8 mouse cellular contexts compared by ENCODE assay signal in genomic region chr3:63899309-63899695, GRCm38 (mm10). TPM values are rescaled to one million over a fixed set of nuclear protein-coding genes. Genes with fewer than 3 reads are reported as not detected.
DNase-seq lines count a peak whose midpoint lies in the region; ATAC-seq lines count a peak whose summit lies in the region.

Gene Plch1, minus strand, starts transcription at chr3:63899472.

- ATAC-seq in kidney, embryonic 14.5 days (ENCODE audit: low FRiP score, low TSS enrichment): peak; percentile 71
- no peak for ATAC-seq in liver, embryonic 16.5 days (ENCODE audit: low read depth)
- ATAC-seq in neural tube, embryonic 12.5 days (ENCODE audit: low FRiP score, low read depth): peak; percentile 80

- H3K4me3 ChIP-seq in kidney, embryonic 14.5 days (ENCODE audit: low read length): peak within 1 kb of the TSS; percentile 81
- H3K4me3 ChIP-seq in liver, embryonic 16.5 days (ENCODE audit: low read depth, low read length): peak within 1 kb of the TSS; percentile 54
- H3K4me3 ChIP-seq in neural tube, embryonic 12.5 days: peak within 1 kb of the TSS; percentile 84

- H3K4me2 ChIP-seq in kidney, embryonic 14.5 days (replicated peaks; ENCODE audit: low read depth, low read length): peak within 1 kb of the TSS; percentile 97
- peak within 1 kb of the TSS; percentile 80 for H3K4me2 ChIP-seq in liver, embryonic 16.5 days (ENCODE audit: low read depth, low read length)
- peak within 1 kb of the TSS; percentile 85 for H3K4me2 ChIP-seq in neural tube, embryonic 12.5 days (replicated peaks)

- peak within 1 kb of the TSS; percentile 85 for H3K27ac ChIP-seq in kidney, embryonic 14.5 days (ENCODE audit: low read depth, low read length)
- H3K27ac ChIP-seq in liver, embryonic 16.5 days (ENCODE audit: low read length): no peak within 1 kb of the TSS
- H3K27ac ChIP-seq in neural tube, embryonic 12.5 days: peak within 1 kb of the TSS; percentile 77

- H3K4me1 ChIP-seq in kidney, embryonic 14.5 days (ENCODE audit: control insufficient read depth, insufficient read depth, low read length): peaks cover 6% of the 10 kb centered on the region; the same call in 1 of the 2 replicates
- no peaks in the 10 kb centered on the region for H3K4me1 ChIP-seq in liver, embryonic 16.5 days (ENCODE audit: control insufficient read depth, low read depth, low read length)
- H3K4me1 ChIP-seq in neural tube, embryonic 12.5 days: peaks cover 29% of the 10 kb centered on the region

- H3K9me3 ChIP-seq in kidney, embryonic 14.5 days (ENCODE audit: control insufficient read depth, low read length): no peaks in the 10 kb centered on the region
- H3K9me3 ChIP-seq in liver, embryonic 16.5 days (replicated peaks; ENCODE audit: control insufficient read depth, low read length): no peaks in the 10 kb centered on the region
- H3K9me3 ChIP-seq in neural tube, embryonic 12.5 days: no peaks in the 10 kb centered on the region

- 0% methylated on average over 12 of the region's 12 CpGs for WGBS in kidney, embryonic 14.5 days
- WGBS in liver, embryonic 16.5 days (ENCODE audit: insufficient replicate concordance): 0% methylated on average over 12 of the region's 12 CpGs
- WGBS in neural tube, embryonic 12.5 days: 0% methylated on average over 12 of the region's 12 CpGs

- DNase-seq in ovary, postnatal 36 days (ENCODE audit: low spot score): peak; percentile 66
- DNase-seq in ovary, postnatal 14 days (ENCODE audit: low spot score): no peak
- DNase-seq in cerebellum, postnatal 14 days: peak; percentile 72 to 78
- DNase-seq in frontal cortex, postnatal 36 days (ENCODE audit: low spot score in 2 of 2): peak; percentile 37 to 49
- DNase-seq in urinary bladder, postnatal 25 days (ENCODE audit: low spot score): peak; percentile 46

- peak within 1 kb of the TSS; percentile 78 for H3K9ac ChIP-seq in kidney, embryonic 14.5 days (ENCODE audit: low read depth, low read length)
- H3K9ac ChIP-seq in liver, embryonic 16.5 days (ENCODE audit: low read depth, low read length): no peak within 1 kb of the TSS; the same call in 1 of the 2 replicates
- H3K9ac ChIP-seq in neural tube, embryonic 12.5 days: peak within 1 kb of the TSS; percentile 78

- H3K36me3 ChIP-seq in kidney, embryonic 14.5 days (ENCODE audit: control insufficient read depth, insufficient read depth, low read length): no peaks in the 10 kb centered on the region
- H3K36me3 ChIP-seq in liver, embryonic 16.5 days (ENCODE audit: control insufficient read depth, insufficient read depth): no peaks in the 10 kb centered on the region
- no peaks in the 10 kb centered on the region for H3K36me3 ChIP-seq in neural tube, embryonic 12.5 days

- no peaks in the 10 kb centered on the region for H3K27me3 ChIP-seq in kidney, embryonic 14.5 days (ENCODE audit: control insufficient read depth, insufficient read depth, low read length)
- peaks cover 25% of the 10 kb centered on the region for H3K27me3 ChIP-seq in liver, embryonic 16.5 days (ENCODE audit: control insufficient read depth, insufficient read depth, low read depth, low read length)
- no peaks in the 10 kb centered on the region for H3K27me3 ChIP-seq in neural tube, embryonic 12.5 days (replicated peaks)

RNA-seq across cellular contexts. Expression of gene Plch1, which starts in this region (rescaled TPM):
- 11.2 and 20.4 TPM in 2 replicates for polyA plus RNA-seq in kidney, embryonic 14.5 days (2014; fragmentation: Nextera tagmentation; extraction: Ambion mirVana)
- polyA plus RNA-seq in liver, embryonic 16.5 days (2015; fragmentation: Nextera tagmentation; extraction: Ambion mirVana): 0.07 and 0.13 TPM in 2 replicates
- polyA plus RNA-seq in neural tube, embryonic 12.5 days (2016; fragmentation: Nextera tagmentation; extraction: Ambion mirVana): 23.6 and 24.2 TPM in 2 replicates

Comparison
In these comparisons a context has a peak if more than half of its experiments do, and no peak if none do; other contexts are left out.
1. RNA of gene Plch1 (polyA plus RNA-seq): 23.6 to 24.2 TPM in neural tube, embryonic 12.5 days and 11.2 to 20.4 TPM in kidney, embryonic 14.5 days; 0.07 to 0.13 TPM in liver, embryonic 16.5 days; every median in the first group is over 10 times any median in the second.
2. Peak in every context shown above with its lines, with median percentiles within 50 percentile points of each other: H3K4me2 ChIP-seq and H3K4me3 ChIP-seq.